Mouse (Mus musculus) limb, embryonic 12.5 days (tissue): ENCODE results near the gene Ppid. TPM values are rescaled to one million over a fixed set of nuclear protein-coding genes. Genes with fewer than 3 reads are reported as not detected.

Source experiments
- ATAC-seq: fragments of 200-750 bp; cut with Nextera tagmentation; 2 replicates; pipeline ENCODE4 v1.8.0; 2017; ENCODE audit warnings: low read depth, moderate TSS enrichment; ENCODE audit not compliant: insufficient number of reproducible peaks, insufficient read depth, low FRiP score, low TSS enrichment
- H3K27ac ChIP-seq: fragments of 300-500 bp; sonication (generic); 2 replicates; pipeline ENCODE4 v1.5.1; 2016; ENCODE audit warnings: mild to moderate bottlenecking, moderate library complexity
- H3K27me3 ChIP-seq: fragments of 300-500 bp; sonication (generic); 2 replicates; pipeline ENCODE4 v1.6.1; 2016; ENCODE audit warnings: mild to moderate bottlenecking, moderate library complexity
- H3K36me3 ChIP-seq: fragments of 300-500 bp; sonication (generic); 2 replicates; pipeline ENCODE4 v1.6.1; 2016; ENCODE audit warnings: mild to moderate bottlenecking, moderate library complexity
- H3K4me1 ChIP-seq: fragments of 300-500 bp; sonication (generic); replicated peaks from 2 replicates; pipeline ENCODE4 v1.6.1; 2016
- H3K4me2 ChIP-seq: fragments of 300-500 bp; sonication (generic); 2 replicates; pipeline ENCODE4 v1.6.1; 2016; ENCODE audit warnings: mild to moderate bottlenecking, moderate library complexity
- H3K4me3 ChIP-seq: fragments of 300-500 bp; sonication (generic); replicated peaks from 2 replicates; pipeline ENCODE4 v1.5.1; 2016; ENCODE audit warnings: mild to moderate bottlenecking
- H3K9ac ChIP-seq: fragments of 300-500 bp; sonication (generic); replicated peaks from 2 replicates; pipeline ENCODE4 v1.6.1; 2016; ENCODE audit warnings: mild to moderate bottlenecking, moderate library complexity
- H3K9me3 ChIP-seq: fragments of 300-500 bp; sonication (generic); 2 replicates; pipeline ENCODE4 v1.6.1; 2016; ENCODE audit warnings: mild to moderate bottlenecking, moderate library complexity
- WGBS: fragments of 180-500 bp; shearing (Covaris S2); methylation state at CpG from one replicate; pipeline ENCODE4 v1.1.7; 2016; 5-methylcytosine and 5-hydroxymethylcytosine counted together
- polyA plus RNA-seq: library from polyadenylated mRNA; unstranded; fragments of >200 nt; fragmentation: Nextera tagmentation; extraction: Ambion mirVana; gene quantifications from 2 replicates; pipeline ENCODE4 v1.2.1, GENCODE M21; 2016

Ppid gene
- polyA plus RNA-seq, 1 experiment from 2014 or later = 211 TPM

GRCm38 (mm10) chr3:79627484-79628181, 36.5 kb downstream of the Ppid start:
- 35% methylated on average over 10 of the region's 10 CpGs for WGBS
- Histone ChIP-seq H3K4me1 (no peaks in the 10 kb centered on the region; the same call in 1 of the 2 replicates), H3K9me3 (no peaks in the 10 kb centered on the region), H3K4me2 (peak overlapping the region; percentile 85), H3K9ac (peak overlapping the region; percentile 66; the same call in 1 of the 2 replicates), H3K27ac (no peak overlapping the region), H3K4me3 (peak overlapping the region; percentile 64), H3K36me3 (peaks cover 18% of the 10 kb centered on the region), H3K27me3 (no peaks in the 10 kb centered on the region)
- no peak for ATAC-seq

DNA sequence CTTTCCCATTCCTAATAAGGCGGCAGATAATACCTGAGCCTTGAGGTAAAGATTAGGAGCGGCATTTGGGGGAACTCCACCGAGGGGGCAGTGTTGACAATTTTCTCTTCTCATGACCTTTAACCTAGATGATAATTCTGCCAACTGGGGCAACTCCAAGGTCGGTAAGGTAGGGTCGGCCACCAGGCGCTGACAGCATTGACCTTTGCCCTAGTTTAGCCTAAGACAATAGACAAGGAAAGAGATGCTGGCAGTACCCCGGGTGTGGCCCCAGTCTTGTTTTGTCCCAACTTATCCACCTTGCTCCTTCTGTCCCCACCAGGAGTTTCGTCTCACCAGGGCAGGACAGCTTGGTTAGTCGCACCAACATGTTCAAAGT, 37.0 kb downstream of the Ppid start:
- Histone ChIP-seq H3K36me3 (peaks cover 21% of the 10 kb centered on the region), H3K4me3 (peak overlapping the region; percentile 64), H3K9ac (peak overlapping the region; percentile 66), H3K4me2 (peak overlapping the region; percentile 85), H3K4me1 (no peaks in the 10 kb centered on the region; the same call in 1 of the 2 replicates), H3K27me3 (no peaks in the 10 kb centered on the region), H3K9me3 (0 out of 2 replicates have a peak, but pooled peaks cover 3% of the 10 kb centered on the region), H3K27ac (peak overlapping the region; percentile 54)
- WGBS = 0% methylated on average over 9 of the region's 9 CpGs
- ATAC-seq = no peak; the same call in 1 of the 2 replicates

DNA sequence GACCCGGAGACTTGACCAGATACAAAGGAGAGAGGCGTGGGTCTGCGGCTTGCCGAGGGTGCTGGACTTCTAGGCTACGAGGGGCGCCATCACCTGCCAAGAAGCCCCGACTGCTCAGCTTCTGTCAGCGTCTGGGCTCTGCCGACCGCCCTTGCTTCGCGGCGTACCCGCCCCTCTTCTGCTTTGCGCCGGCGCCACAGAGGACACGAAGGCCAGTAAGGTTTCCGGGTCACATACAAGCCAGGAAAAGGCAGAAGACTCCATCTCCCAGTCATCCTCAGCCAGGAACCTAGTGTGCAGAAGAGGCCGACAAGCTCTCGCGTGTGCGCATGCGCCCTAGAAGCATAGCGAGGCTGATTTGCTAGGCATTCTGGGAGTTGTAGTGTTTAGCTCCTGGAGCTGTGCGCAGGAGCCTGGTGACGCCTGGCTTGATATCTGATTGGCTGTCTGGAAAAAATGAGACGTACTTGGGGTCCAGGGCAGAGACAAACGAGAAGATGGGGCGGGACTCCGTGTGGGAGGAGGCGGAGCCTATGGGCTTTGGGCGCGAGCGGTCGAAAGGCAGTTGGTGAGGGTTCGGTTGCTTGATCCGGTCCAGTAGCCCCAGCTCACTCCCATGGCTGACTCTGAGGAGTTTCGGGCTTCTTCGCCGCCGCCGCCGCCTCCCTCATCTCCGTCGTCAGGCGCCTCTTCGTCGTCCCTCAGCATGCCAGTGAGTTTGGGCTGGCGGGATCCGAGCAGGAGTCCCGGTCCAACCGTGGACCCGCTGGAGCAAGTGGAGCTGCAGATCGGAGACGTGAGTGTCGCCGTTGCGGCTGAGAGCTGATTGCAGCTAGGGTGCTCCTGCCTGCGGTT, 37.6 kb downstream of the Ppid start, which contains the start of gene 4930579G24Rik:
TSS of gene 4930579G24Rik (plus strand) at position 519 of the 855 bp plus-strand sequence.
- H3K4me3 ChIP-seq = peak within 1 kb of the TSS; percentile 64
- H3K36me3 ChIP-seq = peaks cover 27% of the 10 kb centered on the region
- H3K4me2 ChIP-seq = peak within 1 kb of the TSS; percentile 85
- no peaks in the 10 kb centered on the region; the same call in 1 of the 2 replicates for H3K4me1 ChIP-seq
- H3K9ac ChIP-seq = peak within 1 kb of the TSS; percentile 73
- peak within 1 kb of the TSS; percentile 77 for H3K27ac ChIP-seq
- ATAC-seq = peak; percentile 100
- under 1% methylated on average over 60 of the region's 60 CpGs for WGBS
- H3K9me3 ChIP-seq = 0 out of 2 replicates have a peak, but pooled peaks cover 7% of the 10 kb centered on the region
- H3K27me3 ChIP-seq = no peaks in the 10 kb centered on the region

DNA sequence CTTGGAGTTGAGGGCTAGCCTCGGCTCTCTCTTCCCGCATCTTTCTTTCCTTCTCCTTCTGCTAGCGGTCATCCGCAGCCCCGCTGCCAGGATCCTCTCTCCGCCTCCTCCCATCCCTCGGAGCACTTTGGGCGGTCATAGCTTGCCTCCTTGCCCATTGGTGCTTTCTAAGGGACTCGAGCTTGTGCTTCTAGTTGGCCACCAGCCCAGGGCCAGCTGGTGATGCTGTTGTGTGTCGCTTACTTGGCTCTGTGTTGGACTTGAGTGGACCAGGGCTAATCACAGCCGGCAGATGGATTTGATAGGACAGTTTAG, 38.2 kb downstream of the Ppid start, which contains the start of gene Etfdh:
TSS of gene Etfdh (minus strand) at position 85 of the 315 bp plus-strand sequence.
- H3K27ac ChIP-seq = peak within 1 kb of the TSS; percentile 77
- WGBS = 0% methylated on average over 11 of the region's 11 CpGs
- H3K9me3 ChIP-seq = 0 out of 2 replicates have a peak, but pooled peaks cover 9% of the 10 kb centered on the region
- no peaks in the 10 kb centered on the region for H3K27me3 ChIP-seq
- peaks cover 29% of the 10 kb centered on the region for H3K36me3 ChIP-seq
- peak within 1 kb of the TSS; percentile 64 for H3K4me3 ChIP-seq
- peak within 1 kb of the TSS; percentile 85 for H3K4me2 ChIP-seq
- peak within 1 kb of the TSS; percentile 73 for H3K9ac ChIP-seq
- ATAC-seq = peak; percentile 11
- H3K4me1 ChIP-seq = no peaks in the 10 kb centered on the region; the same call in 1 of the 2 replicates

DNA sequence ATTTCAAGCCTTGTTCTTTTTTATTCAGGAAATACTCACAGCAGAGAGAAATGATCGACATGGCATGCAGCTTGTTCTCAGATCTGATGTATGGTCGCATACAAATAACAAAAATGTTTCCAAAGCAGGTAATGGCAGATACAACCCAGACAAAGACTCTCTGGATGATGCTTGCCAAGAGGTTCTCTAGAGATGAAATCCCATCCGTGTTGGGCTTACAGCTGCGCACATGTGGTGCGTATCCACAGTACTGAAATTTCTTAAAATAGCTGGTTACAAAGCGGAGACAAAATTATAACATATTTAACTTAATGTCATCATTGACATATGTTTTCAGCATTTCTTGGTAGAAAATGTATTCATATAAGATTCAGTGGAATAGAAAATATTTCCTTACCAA, 61.0 kb downstream of the Ppid start:
- Histone ChIP-seq H3K36me3 (no peaks in the 10 kb centered on the region), H3K4me2 (no peak overlapping the region), H3K27ac (no peak overlapping the region), H3K9ac (no peak overlapping the region), H3K4me3 (no peak overlapping the region), H3K27me3 (no peaks in the 10 kb centered on the region), H3K9me3 (no peaks in the 10 kb centered on the region), H3K4me1 (no peaks in the 10 kb centered on the region)
- WGBS = 89% methylated on average over 6 of the region's 6 CpGs
- ATAC-seq = no peak

Other genes starting within 250 kb of the Ppid start
- 6.0 and 6.4 TPM in 2 replicates for gene Fnip2, start 23.5 kb upstream of the Ppid start, polyA plus RNA-seq
- 39.6 and 41.2 TPM in 2 replicates for gene 4930579G24Rik, start 37.7 kb downstream of the Ppid start, polyA plus RNA-seq
- 45.0 and 46.8 TPM in 2 replicates for gene Etfdh, start 38.2 kb downstream of the Ppid start, polyA plus RNA-seq
- 0.44 and 0.55 TPM in 2 replicates for gene Rxfp1, start 146.5 kb downstream of the Ppid start, polyA plus RNA-seq